Mouse (Mus musculus): ENCODE data around the gene Ppara. TPM values are rescaled to one million over a fixed set of nuclear protein-coding genes. Genes with fewer than 3 reads are reported as not detected.

Gene Ppara
- polyA plus RNA-seq, 1 experiment from 2014 or later = 0.92 TPM

DNA sequence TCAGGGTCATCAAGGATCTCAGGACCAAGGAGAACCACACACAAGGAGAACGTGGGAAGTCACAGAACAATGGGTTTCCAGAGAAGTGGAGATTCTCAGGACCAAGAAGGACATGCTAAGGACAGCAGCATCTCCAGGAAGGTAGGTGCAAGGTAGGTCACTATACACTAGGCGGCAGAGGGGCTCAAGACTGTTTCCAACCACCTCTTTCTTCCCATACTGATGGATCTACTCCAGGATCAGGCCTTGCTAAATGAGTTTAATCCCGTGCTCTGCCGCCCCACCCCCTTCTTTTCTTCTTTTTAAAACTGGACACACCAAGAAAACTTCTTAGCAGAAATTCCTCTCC, 87.2 kb downstream of the Ppara start:
- DNase-seq (ENCODE audit: low spot score, missing footprints) (peak; percentile 85), ATAC-seq (ENCODE audit: low FRiP score) (peak; percentile 48; the same call in 1 of the 2 replicates)
- Histone ChIP-seq H3K9me3 (ENCODE audit: control insufficient read depth, low read length) (no peaks in the 10 kb centered on the region), H3K36me3 (ENCODE audit: control insufficient read depth, insufficient read depth, low read length) (no peaks in the 10 kb centered on the region), H3K4me2 (peak overlapping the region; percentile 95), H3K9ac (ENCODE audit: low read length) (peak overlapping the region; percentile 66), H3K27me3 (ENCODE audit: control insufficient read depth, insufficient read depth, low read length) (peaks cover 18% of the 10 kb centered on the region), H3K27ac (ENCODE audit: low read depth, low read length) (no peak overlapping the region), H3K4me1 (ENCODE audit: control insufficient read depth, insufficient read depth, low read length) (0 out of 2 replicates have a peak, but pooled peaks cover 3% of the 10 kb centered on the region), H3K4me3 (ENCODE audit: low read depth, low read length) (peak overlapping the region; percentile 48)
- 10% methylated on average over 4 of the region's 4 CpGs for WGBS

DNA sequence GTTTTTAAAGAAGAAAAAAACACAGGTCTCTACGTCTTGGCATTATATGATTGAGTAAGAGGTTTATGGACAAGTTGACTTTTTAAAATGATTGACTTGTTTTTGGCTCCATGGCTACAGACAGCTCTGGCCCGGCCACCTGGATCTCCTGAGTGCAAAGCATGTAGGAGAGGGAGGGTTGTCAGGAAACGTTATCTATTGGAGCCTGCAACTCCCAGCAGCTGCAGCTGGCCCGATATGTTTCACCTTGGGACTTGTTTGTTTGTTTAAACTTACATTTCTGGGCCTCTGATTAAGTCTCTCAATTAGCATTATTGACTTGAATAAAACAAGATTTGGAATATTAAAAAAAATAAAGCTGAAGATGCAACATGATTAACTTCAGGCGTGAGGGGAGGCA, 91.9 kb downstream of the Ppara start:
- Histone ChIP-seq H3K4me3 (ENCODE audit: low read depth, low read length) (no peak overlapping the region), H3K9ac (ENCODE audit: low read length) (no peak overlapping the region), H3K27me3 (ENCODE audit: control insufficient read depth, insufficient read depth, low read length) (peaks cover 3% of the 10 kb centered on the region; the same call in 1 of the 2 replicates), H3K36me3 (ENCODE audit: control insufficient read depth, insufficient read depth, low read length) (no peaks in the 10 kb centered on the region), H3K4me1 (ENCODE audit: control insufficient read depth, insufficient read depth, low read length) (no peaks in the 10 kb centered on the region), H3K4me2 (no peak overlapping the region), H3K27ac (ENCODE audit: low read depth, low read length) (no peak overlapping the region), H3K9me3 (ENCODE audit: control insufficient read depth, low read length) (no peaks in the 10 kb centered on the region)
- 76% methylated on average over 5 of the region's 5 CpGs for WGBS
- DNase-seq (ENCODE audit: low spot score, missing footprints) (no peak), ATAC-seq (ENCODE audit: low FRiP score) (no peak)

DNA sequence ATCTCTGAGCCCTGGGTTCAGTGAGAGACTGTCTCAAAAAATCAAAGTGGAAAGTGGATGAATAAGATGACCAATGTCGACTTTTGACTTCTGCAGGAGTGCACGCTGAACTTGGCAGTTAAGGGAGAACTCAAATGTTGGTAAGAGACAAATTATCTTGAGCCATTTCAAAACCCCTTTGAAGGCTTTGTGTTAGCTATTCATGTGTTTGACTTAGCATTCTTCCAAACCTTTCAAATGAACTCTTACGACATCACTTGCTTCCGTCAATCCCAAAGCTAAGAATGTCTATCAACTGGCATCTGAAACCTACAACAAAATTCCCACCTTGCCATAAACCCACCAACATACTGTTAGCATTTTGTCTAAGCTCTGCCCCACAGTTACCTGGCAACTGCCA, 93.3 kb downstream of the Ppara start:
- H3K27ac ChIP-seq (ENCODE audit: low read depth, low read length) = no peak overlapping the region
- DNase-seq (ENCODE audit: low spot score, missing footprints) = peak; percentile 57
- H3K4me2 ChIP-seq = no peak overlapping the region
- WGBS = 92% methylated on average over 4 of the region's 4 CpGs
- no peaks in the 10 kb centered on the region for H3K27me3 ChIP-seq (ENCODE audit: control insufficient read depth, insufficient read depth, low read length)
- no peak overlapping the region for H3K9ac ChIP-seq (ENCODE audit: low read length)
- ATAC-seq (ENCODE audit: low FRiP score) = no peak
- no peaks in the 10 kb centered on the region for H3K9me3 ChIP-seq (ENCODE audit: control insufficient read depth, low read length)
- no peak overlapping the region for H3K4me3 ChIP-seq (ENCODE audit: low read depth, low read length)
- H3K36me3 ChIP-seq (ENCODE audit: control insufficient read depth, insufficient read depth, low read length) = no peaks in the 10 kb centered on the region
- H3K4me1 ChIP-seq (ENCODE audit: control insufficient read depth, insufficient read depth, low read length) = peaks cover 3% of the 10 kb centered on the region

DNA sequence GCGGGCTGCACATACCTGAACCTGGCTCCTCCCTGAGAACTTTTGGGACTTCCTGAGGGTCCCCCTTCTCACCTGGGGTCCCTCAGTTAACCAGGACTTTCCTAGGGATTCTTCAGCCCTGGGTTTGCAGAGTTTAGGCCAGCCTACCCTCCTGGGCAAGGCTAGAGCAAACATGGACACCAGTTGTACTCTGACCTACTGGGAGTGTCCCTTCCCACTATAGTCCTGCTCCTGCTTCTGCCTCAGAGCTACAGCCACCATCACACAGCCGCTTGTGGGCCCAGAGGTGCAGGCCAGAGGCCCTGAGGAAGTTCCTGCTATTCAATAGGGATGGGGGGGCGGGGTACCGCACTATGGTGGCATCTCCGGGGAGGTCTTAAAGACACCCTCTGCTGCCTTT, 94.7 kb downstream of the Ppara start:
- WGBS = 79% methylated on average over 5 of the region's 5 CpGs
- H3K4me1 ChIP-seq (ENCODE audit: control insufficient read depth, insufficient read depth, low read length) = peaks cover 3% of the 10 kb centered on the region
- no peaks in the 10 kb centered on the region for H3K36me3 ChIP-seq (ENCODE audit: control insufficient read depth, insufficient read depth, low read length)
- H3K9ac ChIP-seq (ENCODE audit: low read length) = no peak overlapping the region
- no peak overlapping the region for H3K27ac ChIP-seq (ENCODE audit: low read depth, low read length)
- no peaks in the 10 kb centered on the region for H3K9me3 ChIP-seq (ENCODE audit: control insufficient read depth, low read length)
- ATAC-seq (ENCODE audit: low FRiP score) (no peak), DNase-seq (ENCODE audit: low spot score, missing footprints) (peak; percentile 37)
- H3K4me2 ChIP-seq = no peak overlapping the region
- no peak overlapping the region for H3K4me3 ChIP-seq (ENCODE audit: low read depth, low read length)
- H3K27me3 ChIP-seq (ENCODE audit: control insufficient read depth, insufficient read depth, low read length) = no peaks in the 10 kb centered on the region

DNA sequence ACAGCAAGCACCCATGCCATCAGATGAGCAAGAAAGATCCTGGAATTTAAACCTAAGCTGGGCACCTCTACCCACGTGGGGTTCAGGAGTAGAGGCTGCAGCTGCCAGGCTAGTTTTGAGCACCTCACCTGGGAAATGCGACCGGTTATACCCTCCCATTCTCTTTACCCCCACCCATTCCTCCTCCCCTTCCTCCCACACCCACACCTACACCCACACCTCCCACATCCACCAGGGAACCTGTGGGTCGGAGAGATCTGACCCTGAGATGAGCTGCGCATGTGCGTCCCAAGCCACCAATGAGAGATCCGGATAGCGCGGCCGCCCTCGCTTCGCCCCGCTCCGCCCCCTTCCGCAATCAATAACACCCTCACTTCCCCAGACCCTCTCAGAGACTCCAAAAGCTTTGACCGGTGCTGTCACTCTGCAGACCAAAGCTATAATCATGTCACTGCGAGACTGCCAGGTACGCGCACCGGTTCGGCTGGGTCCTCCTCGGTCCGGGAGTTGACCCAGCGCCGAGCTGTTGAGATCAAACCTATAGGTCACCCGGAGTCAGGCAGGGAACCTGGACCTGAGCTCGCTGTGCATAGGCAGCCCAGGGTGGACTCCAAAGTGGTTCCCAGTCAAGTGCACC, 97.3 kb downstream of the Ppara start, which contains the start of gene Ttc38:
Ttc38 (plus strand) TSS at position 353 of the 637 bp plus-strand sequence.
- Histone ChIP-seq H3K27ac (ENCODE audit: low read depth, low read length) (no peak within 1 kb of the TSS), H3K27me3 (ENCODE audit: control insufficient read depth, insufficient read depth, low read length) (no peaks in the 10 kb centered on the region), H3K4me2 (peak within 1 kb of the TSS; percentile 76), H3K9me3 (ENCODE audit: control insufficient read depth, low read length) (no peaks in the 10 kb centered on the region), H3K9ac (ENCODE audit: low read length) (peak within 1 kb of the TSS; percentile 62), H3K4me3 (ENCODE audit: low read depth, low read length) (peak within 1 kb of the TSS; percentile 51), H3K4me1 (ENCODE audit: control insufficient read depth, insufficient read depth, low read length) (peaks cover 3% of the 10 kb centered on the region), H3K36me3 (ENCODE audit: control insufficient read depth, insufficient read depth, low read length) (no peaks in the 10 kb centered on the region)
- WGBS = 4% methylated on average over 27 of the region's 27 CpGs
- DNase-seq (ENCODE audit: low spot score, missing footprints) (peak; percentile 95), ATAC-seq (ENCODE audit: low FRiP score) (peak; percentile 92)

DNA sequence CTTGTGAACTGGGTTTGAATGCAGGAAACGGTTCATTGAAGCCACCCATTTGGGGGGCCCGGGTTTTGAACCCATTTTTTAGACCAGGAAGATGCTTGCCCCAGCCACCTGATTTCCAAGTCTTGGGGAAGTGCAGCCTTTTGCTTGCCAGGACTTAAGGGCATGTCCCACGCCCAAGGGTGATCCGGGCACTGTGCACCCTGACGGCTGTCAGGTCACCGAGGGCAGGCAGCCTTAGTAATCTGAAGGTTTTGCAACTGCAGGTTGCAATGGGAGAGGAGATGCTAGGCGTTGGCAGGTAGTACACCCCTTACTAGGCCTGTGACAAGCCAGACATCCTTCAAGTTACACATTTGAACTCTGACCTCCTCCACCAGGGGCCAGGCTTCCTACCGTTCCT, 97.8 kb downstream of the Ppara start:
- Histone ChIP-seq H3K27me3 (ENCODE audit: control insufficient read depth, insufficient read depth, low read length) (no peaks in the 10 kb centered on the region), H3K27ac (ENCODE audit: low read depth, low read length) (no peak overlapping the region), H3K9me3 (ENCODE audit: control insufficient read depth, low read length) (no peaks in the 10 kb centered on the region), H3K4me3 (ENCODE audit: low read depth, low read length) (peak overlapping the region; percentile 51), H3K4me2 (peak overlapping the region; percentile 76), H3K9ac (ENCODE audit: low read length) (peak overlapping the region; percentile 62), H3K4me1 (ENCODE audit: control insufficient read depth, insufficient read depth, low read length) (peaks cover 3% of the 10 kb centered on the region), H3K36me3 (ENCODE audit: control insufficient read depth, insufficient read depth, low read length) (no peaks in the 10 kb centered on the region)
- ATAC-seq (ENCODE audit: low FRiP score) = no peak
- DNase-seq (ENCODE audit: low spot score, missing footprints) = no peak
- 54% methylated on average over 8 of the region's 8 CpGs for WGBS

DNA sequence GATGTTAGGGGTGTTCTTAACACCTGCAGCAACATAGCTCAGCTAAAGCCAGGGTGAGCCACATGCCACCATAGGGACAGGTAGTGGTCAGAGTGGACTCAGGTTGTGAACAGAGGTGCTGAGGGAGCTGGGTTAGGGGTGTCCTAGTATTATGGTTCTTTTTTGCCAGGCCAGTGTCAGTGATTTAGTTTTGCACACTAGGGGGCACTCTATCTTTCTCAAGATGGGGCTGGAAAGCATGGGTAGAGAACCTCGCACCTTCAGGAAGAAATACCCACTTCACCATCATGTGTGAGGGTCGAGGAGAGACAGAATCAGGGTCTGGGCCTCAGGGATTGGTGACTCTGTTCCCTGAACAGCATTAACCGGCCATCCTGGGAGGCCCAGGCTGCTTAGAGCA, 100.6 kb downstream of the Ppara start:
- WGBS = 77% methylated on average over 3 of the region's 3 CpGs
- no peak for ATAC-seq (ENCODE audit: low FRiP score)
- Histone ChIP-seq H3K9ac (ENCODE audit: low read length) (no peak overlapping the region), H3K4me2 (no peak overlapping the region), H3K9me3 (ENCODE audit: control insufficient read depth, low read length) (no peaks in the 10 kb centered on the region), H3K4me3 (ENCODE audit: low read depth, low read length) (no peak overlapping the region), H3K36me3 (ENCODE audit: control insufficient read depth, insufficient read depth, low read length) (no peaks in the 10 kb centered on the region), H3K27ac (ENCODE audit: low read depth, low read length) (no peak overlapping the region), H3K4me1 (ENCODE audit: control insufficient read depth, insufficient read depth, low read length) (peaks cover 3% of the 10 kb centered on the region), H3K27me3 (ENCODE audit: control insufficient read depth, insufficient read depth, low read length) (no peaks in the 10 kb centered on the region)
- DNase-seq (ENCODE audit: low spot score, missing footprints) = peak; percentile 49

DNA sequence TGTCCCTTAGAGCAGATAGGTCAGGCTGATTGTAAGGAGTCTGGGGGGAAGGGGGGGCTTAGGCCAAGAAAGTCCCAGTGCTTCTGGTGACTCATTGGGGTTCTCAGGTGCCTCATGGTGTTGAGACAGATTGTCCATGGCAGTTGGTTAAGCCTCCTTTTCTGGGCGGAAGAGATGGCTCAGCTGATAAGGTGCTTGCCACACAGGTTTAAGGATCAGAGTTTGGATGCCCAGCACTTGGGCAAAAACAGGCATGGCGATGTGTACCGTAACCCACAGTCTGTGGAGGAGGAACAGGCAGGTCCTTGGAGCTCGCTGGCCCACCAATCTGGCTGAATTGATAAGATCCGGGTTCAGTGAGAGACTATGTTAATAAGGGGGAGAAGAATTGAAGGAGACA, 102.1 kb downstream of the Ppara start:
- DNase-seq (ENCODE audit: low spot score, missing footprints) (no peak), ATAC-seq (ENCODE audit: low FRiP score) (no peak)
- Histone ChIP-seq H3K9me3 (ENCODE audit: control insufficient read depth, low read length) (no peaks in the 10 kb centered on the region), H3K27ac (ENCODE audit: low read depth, low read length) (no peak overlapping the region), H3K36me3 (ENCODE audit: control insufficient read depth, insufficient read depth, low read length) (no peaks in the 10 kb centered on the region), H3K4me3 (ENCODE audit: low read depth, low read length) (no peak overlapping the region), H3K4me2 (no peak overlapping the region), H3K9ac (ENCODE audit: low read length) (no peak overlapping the region), H3K4me1 (ENCODE audit: control insufficient read depth, insufficient read depth, low read length) (peaks cover 3% of the 10 kb centered on the region), H3K27me3 (ENCODE audit: control insufficient read depth, insufficient read depth, low read length) (no peaks in the 10 kb centered on the region)
- 93% methylated on average over 5 of the region's 5 CpGs for WGBS

DNA sequence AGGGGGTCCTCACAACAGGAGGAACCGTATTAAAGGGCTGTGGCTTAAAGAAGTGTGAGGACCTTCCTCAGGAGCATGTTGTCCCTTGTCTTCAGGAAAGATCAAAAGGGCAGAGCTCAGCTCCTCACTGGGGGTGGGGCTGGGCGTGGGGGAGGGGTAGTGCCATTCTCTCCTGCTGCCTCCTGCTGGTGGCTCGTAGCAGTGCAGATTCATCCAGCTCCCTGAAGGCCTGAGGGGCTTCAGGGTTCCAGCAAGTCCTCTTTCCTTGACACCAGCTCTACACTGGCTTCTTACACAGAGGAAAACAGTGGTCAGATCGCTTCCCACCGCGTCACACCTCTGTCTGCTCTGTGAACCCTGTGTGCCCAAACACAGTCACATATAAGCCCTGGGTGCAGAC, 106.2 kb downstream of the Ppara start:
- WGBS = 36% methylated on average over 6 of the region's 6 CpGs
- Histone ChIP-seq H3K9ac (ENCODE audit: low read length) (no peak overlapping the region), H3K4me2 (no peak overlapping the region), H3K4me3 (ENCODE audit: low read depth, low read length) (no peak overlapping the region), H3K27me3 (ENCODE audit: control insufficient read depth, insufficient read depth, low read length) (no peaks in the 10 kb centered on the region), H3K27ac (ENCODE audit: low read depth, low read length) (no peak overlapping the region), H3K4me1 (ENCODE audit: control insufficient read depth, insufficient read depth, low read length) (no peaks in the 10 kb centered on the region), H3K9me3 (ENCODE audit: control insufficient read depth, low read length) (no peaks in the 10 kb centered on the region), H3K36me3 (ENCODE audit: control insufficient read depth, insufficient read depth, low read length) (no peaks in the 10 kb centered on the region)
- no peak for ATAC-seq (ENCODE audit: low FRiP score)
- DNase-seq (ENCODE audit: low spot score, missing footprints) = peak; percentile 91

All from midbrain, embryonic 11.5 days (tissue).